Mouse (Mus musculus) neural tube, embryonic 13.5 days (tissue): ENCODE measurements around the gene V1rd19. TPM values are rescaled to one million over a fixed set of nuclear protein-coding genes. Genes with fewer than 3 reads are reported as not detected.
"Not testable (repeated sequence)": the region's sequence is repeated elsewhere in the genome, so short reads cannot be mapped to it uniquely, and the experiment has no call there.

Experiments used
- ATAC-seq: fragments of 200-750 bp; cut with Nextera tagmentation; 2 replicates; pipeline ENCODE4 v1.8.0; 2017; ENCODE audit warnings: low read depth, mild to moderate bottlenecking, moderate TSS enrichment, moderate library complexity
- H3K27ac ChIP-seq: fragments of 300-500 bp; sonication (generic); replicated peaks from 2 replicates; pipeline ENCODE4 v1.5.1; 2015; ENCODE audit warnings: moderate library complexity, mild to moderate bottlenecking, inconsistent platforms
- H3K27me3 ChIP-seq: fragments of 300-500 bp; sonication (generic); 2 replicates; pipeline ENCODE4 v1.6.1; 2015; ENCODE audit warnings: mild to moderate bottlenecking, inconsistent platforms
- H3K36me3 ChIP-seq: fragments of 300-500 bp; sonication (generic); 2 replicates; pipeline ENCODE4 v1.6.1; 2015; ENCODE audit warnings: mild to moderate bottlenecking, inconsistent platforms
- H3K4me1 ChIP-seq: fragments of 300-500 bp; sonication (generic); replicated peaks from 2 replicates; pipeline ENCODE4 v1.6.1; 2015; ENCODE audit warnings: inconsistent platforms
- H3K4me2 ChIP-seq: fragments of 300-500 bp; sonication (generic); 2 replicates; pipeline ENCODE4 v1.6.1; 2015; ENCODE audit warnings: inconsistent platforms, mild to moderate bottlenecking, moderate library complexity
- H3K4me3 ChIP-seq: fragments of 300-500 bp; sonication (generic); 2 replicates; pipeline ENCODE4 v1.5.1; 2015; ENCODE audit warnings: mild to moderate bottlenecking, inconsistent platforms
- H3K9ac ChIP-seq: fragments of 300-500 bp; sonication (generic); 2 replicates; pipeline ENCODE4 v1.6.1; 2015; ENCODE audit warnings: moderate library complexity, mild to moderate bottlenecking, inconsistent platforms
- H3K9me3 ChIP-seq: fragments of 300-500 bp; sonication (generic); 2 replicates; pipeline ENCODE4 v1.6.1; 2016; ENCODE audit warnings: inconsistent platforms
- WGBS: fragments of 180-500 bp; shearing (Covaris S2); methylation state at CpG from one replicate; pipeline ENCODE4 v1.1.7; 2015; 5-methylcytosine and 5-hydroxymethylcytosine counted together
- polyA plus RNA-seq: library from polyadenylated mRNA; unstranded; fragments of >200 nt; fragmentation: Nextera tagmentation; extraction: Ambion mirVana; gene quantifications from 2 replicates; pipeline ENCODE4 v1.2.1, GENCODE M21; 2015

Gene V1rd19
- polyA plus RNA-seq, result not detected in 2 replicates

DNA sequence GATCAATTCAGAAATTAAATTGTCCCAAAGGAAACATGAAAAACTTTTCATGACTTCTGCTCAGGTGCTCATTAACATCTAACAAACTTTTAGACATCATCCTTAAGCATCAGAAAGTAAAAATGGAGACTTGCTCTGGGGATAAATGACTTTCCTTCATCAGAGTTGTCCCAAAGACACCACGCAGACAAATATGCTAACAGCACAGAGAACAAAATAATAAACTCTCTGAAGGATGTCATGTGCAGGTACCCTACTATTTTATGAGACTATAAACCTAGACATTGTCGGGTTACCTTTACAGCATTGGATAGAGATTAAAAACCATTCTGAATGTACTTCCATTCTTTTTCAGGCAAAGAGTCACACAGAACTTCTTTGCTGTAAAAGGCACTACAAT, at the start of gene V1rd19:
TSS of gene V1rd19 (plus strand) at position 301 of the 400 bp plus-strand sequence.
- no peak for ATAC-seq
- 80% methylated on average over 2 of the region's 2 CpGs for whole genome bisulfite sequencing
- no peak within 1 kb of the TSS for H3K4me2 ChIP-seq

DNA sequence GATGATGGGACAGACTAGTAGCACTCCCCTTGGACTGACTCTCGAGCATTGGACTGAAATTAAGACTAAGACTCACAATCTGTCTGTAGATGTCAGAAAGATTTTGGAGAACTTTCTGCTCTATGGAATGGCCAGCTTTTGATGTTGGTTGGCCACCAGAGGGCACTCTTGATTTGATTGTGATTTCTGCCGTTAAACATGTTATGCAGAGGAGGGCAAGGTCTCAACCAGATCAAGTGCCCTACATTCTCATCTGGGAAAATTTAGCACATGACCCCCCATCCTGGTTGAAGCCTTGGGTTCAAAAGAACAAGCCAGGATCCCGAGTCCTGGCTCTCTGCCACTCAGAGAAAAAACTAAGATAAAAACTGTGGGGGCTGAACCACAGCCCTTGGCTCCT, 33.4 kb upstream of the V1rd19 start:
- not testable (repeated sequence) for H3K27me3 ChIP-seq, H3K9ac ChIP-seq, H3K4me1 ChIP-seq, H3K4me3 ChIP-seq, H3K4me2 ChIP-seq, ATAC-seq, H3K27ac ChIP-seq, H3K36me3 ChIP-seq
- peaks cover 32% of the 10 kb centered on the region; the same call in 1 of the 2 replicates for H3K9me3 ChIP-seq
- WGBS, result 61% methylated on average over 3 of the region's 3 CpGs

More for the DNA sequence above, at the start of gene V1rd19:
- Histone ChIP-seq H3K27ac (no peak within 1 kb of the TSS), H3K36me3 (no peaks in the 10 kb centered on the region), H3K9ac (no peak within 1 kb of the TSS), H3K4me1 (no peaks in the 10 kb centered on the region), H3K9me3 (peaks cover 31% of the 10 kb centered on the region), H3K4me3 (no peak within 1 kb of the TSS), H3K27me3 (no peaks in the 10 kb centered on the region)

DNA sequence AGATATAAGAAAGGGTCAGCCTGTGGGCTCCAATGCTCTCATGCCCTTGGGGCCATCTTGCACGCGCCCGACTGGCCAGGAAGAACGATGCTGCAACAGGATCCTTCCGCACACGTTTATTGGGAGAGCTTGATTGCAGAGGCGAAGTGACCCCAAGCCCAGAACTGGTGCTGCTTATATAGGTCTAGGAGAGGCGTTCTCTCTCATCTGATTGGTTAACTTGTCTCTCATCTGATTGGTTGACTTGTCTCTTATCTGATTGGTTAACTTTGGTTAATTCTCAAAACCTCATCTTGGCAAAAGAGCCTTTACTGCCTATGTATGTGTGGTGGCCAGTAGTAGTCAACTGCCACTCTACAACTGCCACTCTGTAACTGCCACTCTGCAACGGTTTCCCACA, 27.2 kb upstream of the V1rd19 start, which contains the start of gene Vmn1r181:
TSS of gene Vmn1r181 (plus strand) at position 301 of the 400 bp plus-strand sequence.
- not testable (repeated sequence) for H3K4me1 ChIP-seq, H3K4me3 ChIP-seq, H3K9ac ChIP-seq, H3K36me3 ChIP-seq, H3K4me2 ChIP-seq, H3K27ac ChIP-seq, H3K27me3 ChIP-seq, ATAC-seq
- 85% methylated on average over 9 of the region's 9 CpGs for WGBS
- peaks cover 36% of the 10 kb centered on the region for H3K9me3 ChIP-seq

DNA sequence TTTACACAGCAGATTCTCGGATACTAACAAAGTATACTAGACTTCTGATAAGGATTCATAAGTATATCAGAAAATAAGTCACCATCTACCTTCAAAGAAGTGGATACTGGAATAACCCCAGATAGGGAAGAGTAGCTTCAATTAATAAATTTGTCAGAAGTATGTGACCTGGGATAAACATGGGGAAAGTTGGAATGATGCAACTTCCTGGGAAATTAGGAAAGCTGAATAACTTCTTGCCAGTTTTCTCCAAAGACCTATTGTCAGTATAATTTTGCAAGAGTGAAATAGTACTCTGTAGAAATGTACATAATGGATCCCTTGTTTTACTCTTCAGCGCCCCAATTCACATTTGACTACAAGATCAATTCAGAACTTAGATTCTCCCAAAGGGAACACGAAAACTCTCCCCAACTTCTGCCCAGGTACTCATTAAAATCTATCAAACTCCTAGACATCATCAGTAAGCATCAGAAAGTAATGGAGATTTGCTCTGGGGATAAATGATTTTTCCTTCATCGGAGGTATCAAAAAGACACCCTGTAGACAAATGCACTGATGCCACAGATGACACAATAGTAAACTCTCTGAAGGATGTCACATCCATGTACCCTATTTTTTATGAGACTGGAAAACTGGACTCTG, 51.3 kb downstream of the V1rd19 start, which contains the start of gene Vmn1r183:
TSS of gene Vmn1r183 (plus strand) at position 595 of the 645 bp plus-strand sequence.
- Histone ChIP-seq H3K4me3 (no peak within 1 kb of the TSS), H3K27me3 (no peaks in the 10 kb centered on the region), H3K36me3 (no peaks in the 10 kb centered on the region), H3K4me2 (no peak within 1 kb of the TSS), H3K4me1 (no peaks in the 10 kb centered on the region), H3K9me3 (no peaks in the 10 kb centered on the region), H3K27ac (no peak within 1 kb of the TSS), H3K9ac (no peak within 1 kb of the TSS)
- ATAC-seq, result no peak
- 76% methylated on average over 4 of the region's 4 CpGs for WGBS

Other genes starting within 250 kb of the V1rd19 start
- not detected in 2 replicates for gene Vmn1r174, start 249.4 kb upstream of the V1rd19 start, polyA plus RNA-seq
- gene Vmn1r175, start 191.0 kb upstream of the V1rd19 start, polyA plus RNA-seq, result not detected in 2 replicates
- gene Vmn1r176, start 164.3 kb upstream of the V1rd19 start, polyA plus RNA-seq, result not detected in 2 replicates
- gene Vmn1r177, start 135.2 kb upstream of the V1rd19 start, polyA plus RNA-seq, result not detected in 2 replicates
- gene Vmn1r178, start 109.7 kb upstream of the V1rd19 start, polyA plus RNA-seq, result not detected in 2 replicates
- gene Vmn1r179, start 74.7 kb upstream of the V1rd19 start, polyA plus RNA-seq, result not detected in 2 replicates
- not detected in 2 replicates for gene Vmn1r180, start 51.1 kb upstream of the V1rd19 start, polyA plus RNA-seq
- gene Vmn1r181, start 27.1 kb upstream of the V1rd19 start, polyA plus RNA-seq, result not detected in 2 replicates
- gene Vmn1r183, start 51.6 kb downstream of the V1rd19 start, polyA plus RNA-seq, result not detected in 2 replicates
- 29.9 and 34.7 TPM in 2 replicates for gene Zfp180, start 80.2 kb downstream of the V1rd19 start, polyA plus RNA-seq
- gene Zfp112, start 110.6 kb downstream of the V1rd19 start, polyA plus RNA-seq, result 9.6 and 10.2 TPM in 2 replicates
- 18.4 and 21.4 TPM in 2 replicates for gene Zfp235, start 132.5 kb downstream of the V1rd19 start, polyA plus RNA-seq
- gene Zfp114, start 173.4 kb downstream of the V1rd19 start, polyA plus RNA-seq, result 3.7 and 4.6 TPM in 2 replicates
- 4.9 and 6.0 TPM in 2 replicates for gene Zfp111, start 209.8 kb downstream of the V1rd19 start, polyA plus RNA-seq
- 4.4 TPM in 2 replicates for gene Zfp109, start 235.9 kb downstream of the V1rd19 start, polyA plus RNA-seq